Comparison of ENCODE assay signal across 15 mouse cellular contexts in the genomic region with DNA sequence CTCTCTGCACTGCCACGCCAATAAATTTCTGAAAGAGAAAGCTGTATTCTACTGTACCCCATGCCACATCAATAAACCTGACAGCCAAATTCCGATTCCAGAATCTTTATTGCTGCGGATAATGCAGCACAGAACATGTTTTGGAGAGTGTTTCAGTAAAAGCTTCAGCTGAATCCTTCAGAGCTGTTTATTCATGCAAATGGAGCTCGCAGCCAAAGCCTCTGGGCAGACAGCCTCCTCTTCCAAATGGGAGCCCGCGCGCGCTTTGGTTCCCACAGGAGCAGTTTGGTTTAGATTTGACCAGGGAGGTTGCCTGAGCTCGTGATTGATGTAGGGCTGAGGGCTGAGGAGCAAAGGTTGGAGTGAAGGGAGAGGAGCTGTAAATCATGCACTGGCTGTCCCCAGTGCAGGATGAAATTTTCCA. TPM values are rescaled to one million over a fixed set of nuclear protein-coding genes. Genes with fewer than 3 reads are reported as not detected.
A peak's percentile ranks its signal among the peaks of the same experiment; 100 is the strongest.
DNase-seq lines count a peak whose midpoint lies in the region; ATAC-seq and TF ChIP-seq lines count a peak whose summit lies in the region.
"Had no signal": no experiment of that assay in that cellular context is flagged by ENCODE, and none has a peak within 500 bp of the region (broad histone marks: within the 10 kb centered on the region; RNA-seq: fewer than 3 reads in every experiment).

No protein-coding gene starts in this region.

- TF ChIP-seq CTCF in midbrain, postnatal 0 days (IDR thresholded peaks at IDR 0.05) = no peak

- H3K27me3 ChIP-seq in hindbrain, embryonic 13.5 days = no peaks in the 10 kb centered on the region
- H3K27me3 ChIP-seq in midbrain, postnatal 0 days (ENCODE audit: insufficient read depth, low read length) = no peaks in the 10 kb centered on the region
- H3K27me3 ChIP-seq: embryonic facial prominence, embryonic 12.5 days; liver, embryonic 13.5 days had no signal

- H3K9me3 ChIP-seq in hindbrain, embryonic 13.5 days = no peaks in the 10 kb centered on the region
- H3K9me3 ChIP-seq in midbrain, postnatal 0 days (ENCODE audit: low read length) = no peaks in the 10 kb centered on the region
- H3K9me3 ChIP-seq: embryonic facial prominence, embryonic 12.5 days; liver, embryonic 13.5 days had no signal

- H3K4me3 ChIP-seq in hindbrain, embryonic 13.5 days = no peak overlapping the region
- no peak overlapping the region for H3K4me3 ChIP-seq in midbrain, postnatal 0 days (ENCODE audit: low read depth, low read length)
- H3K4me3 ChIP-seq: embryonic facial prominence, embryonic 12.5 days; liver, embryonic 13.5 days had no signal

- peaks cover 15% of the 10 kb centered on the region for H3K4me1 ChIP-seq in hindbrain, embryonic 13.5 days (replicated peaks)
- H3K4me1 ChIP-seq in midbrain, postnatal 0 days (ENCODE audit: insufficient read depth, low read length) = peaks cover 8% of the 10 kb centered on the region; the same call in 1 of the 2 replicates
- H3K4me1 ChIP-seq: liver, embryonic 13.5 days had no signal

- WGBS in hindbrain, embryonic 13.5 days = 22% methylated on average over 9 of the region's 9 CpGs
- 29% methylated on average over 9 of the region's 9 CpGs for WGBS in midbrain, postnatal 0 days

- H3K36me3 ChIP-seq in hindbrain, embryonic 13.5 days = no peaks in the 10 kb centered on the region
- no peaks in the 10 kb centered on the region for H3K36me3 ChIP-seq in midbrain, postnatal 0 days (ENCODE audit: insufficient read depth, low read length)
- H3K36me3 ChIP-seq: embryonic facial prominence, embryonic 12.5 days; liver, embryonic 13.5 days had no signal

- no peak overlapping the region for H3K4me2 ChIP-seq in hindbrain, embryonic 13.5 days
- no peak overlapping the region for H3K4me2 ChIP-seq in midbrain, postnatal 0 days (ENCODE audit: low read depth, low read length, poor library complexity, severe bottlenecking)
- H3K4me2 ChIP-seq: embryonic facial prominence, embryonic 12.5 days; liver, embryonic 13.5 days had no signal

- DNase-seq in embryo, embryonic 11 days = peak; percentile 60
- no peak for DNase-seq in embryo, embryonic 9.5 days (ENCODE audit: extremely low spot score)
- DNase-seq in layer of hippocampus, postnatal 10 days (ENCODE audit: low spot score in 2 of 2) = peak; percentile 35 to 53
- DNase-seq in layer of hippocampus, adult 11-12 months (ENCODE audit: low spot score) = no peak
- DNase-seq in midbrain, postnatal 0 days (ENCODE audit: low spot score) = peak; percentile 47
- DNase-seq in lung, postnatal 36 days = no peak
- DNase-seq in left cerebral cortex, adult 8-10 months (ENCODE audit: low spot score in 2 of 2) = no peak
- DNase-seq: gastrocnemius, postnatal 25 days; kidney, adult 9 months; liver, embryonic 13.5 days had no signal

- H3K9ac ChIP-seq in hindbrain, embryonic 13.5 days = no peak overlapping the region
- H3K9ac ChIP-seq in midbrain, postnatal 0 days (replicated peaks; ENCODE audit: low read length, poor library complexity, severe bottlenecking) = no peak overlapping the region
- H3K9ac ChIP-seq: embryonic facial prominence, embryonic 12.5 days; liver, embryonic 13.5 days had no signal

- ATAC-seq in hindbrain, embryonic 13.5 days (ENCODE audit: low FRiP score) = peak; percentile 37; the same call in 1 of the 2 replicates
- no peak for ATAC-seq in midbrain, postnatal 0 days (ENCODE audit: low FRiP score)

- H3K27ac ChIP-seq in hindbrain, embryonic 13.5 days = peak overlapping the region; percentile 80
- H3K27ac ChIP-seq in midbrain, postnatal 0 days (ENCODE audit: low read depth, low read length) = peak overlapping the region; percentile 55; the same call in 1 of the 2 replicates
- H3K27ac ChIP-seq: embryonic facial prominence, embryonic 12.5 days; liver, embryonic 13.5 days had no signal

RNA-seq across cellular contexts. Expression of a gene that starts 17.7 kb away (rescaled TPM):
- under 1 TPM; 0.45 to 0.46 TPM for total RNA-seq in layer of hippocampus, postnatal 10 days (2021)
- 1.9 and 2.7 TPM in 2 replicates for polyA plus RNA-seq in hindbrain, embryonic 13.5 days (2015; fragmentation: Nextera tagmentation; extraction: Ambion mirVana)
- 0.88 and 1.1 TPM in 2 replicates for total RNA-seq in midbrain, postnatal 0 days (2014; rRNA removed)
- 0.54 and 0.74 TPM in 2 replicates for polyA plus RNA-seq in midbrain, postnatal 0 days (2015; fragmentation: Nextera tagmentation; extraction: Ambion mirVana)
- under 1 TPM; 0.13 to 0.94 (median 0.46) TPM for total RNA-seq in left cerebral cortex, adult 8-10 months (2022)
- total RNA-seq: gastrocnemius, postnatal 25 days; megakaryocyte-erythroid progenitor cell, adult 5-6 weeks; MEL had no signal
- polyA plus RNA-seq: heart, embryonic 16.5 days; liver, embryonic 13.5 days had no signal

Comparison
In these comparisons a context has a peak if more than half of its experiments do, and no peak if none do; other contexts are left out.
1. DNase-seq: peak in embryo, embryonic 11 days (single experiment), layer of hippocampus, postnatal 10 days (2 of 2) and midbrain, postnatal 0 days (single experiment); none in embryo, embryonic 9.5 days (single experiment), layer of hippocampus, adult 11-12 months (single experiment), lung, postnatal 36 days (single experiment) and left cerebral cortex, adult 8-10 months (0 of 2).